Mouse (Mus musculus) leukemia stem cell, adult 10-12 weeks (primary cell): ENCODE data around the gene Rhox4f. TPM values are rescaled to one million over a fixed set of nuclear protein-coding genes. Genes with fewer than 3 reads are reported as not detected.

ENCODE experiments used
- polyA plus RNA-seq: library from polyadenylated mRNA; stranded (reverse); fragments of >175 nt; gene quantifications from 2 replicates; pipeline ENCODE4 v1.2.3, GENCODE M21; 2012; ENCODE audit warnings: low replicate concordance

The Rhox4f gene
- not detected in 2 replicates for polyA plus RNA-seq

GRCm38 (mm10) chrX:37607604-37608003 is at the start of gene Rhox4f:
Rhox4f (minus strand) TSS chrX:37607704.

GRCm38 (mm10) chrX:37651227-37651626 is 43.7 kb upstream of the Rhox4f start, which contains the start of gene Rhox4g:
Rhox4g (minus strand) TSS chrX:37651327.

GRCm38 (mm10) chrX:37643370-37643769 is 35.9 kb upstream of the Rhox4f start, which contains the start of gene Rhox2g:
Rhox2g (minus strand) TSS chrX:37643470.

GRCm38 (mm10) chrX:37628512-37628911 is 21.0 kb upstream of the Rhox4f start, which contains the start of gene Rhox3g:
Rhox3g (minus strand) TSS chrX:37628612.

GRCm38 (mm10) chrX:37580692-37581091 is 26.8 kb downstream of the Rhox4f start, which contains the start of gene Rhox3f:
Rhox3f (plus strand) TSS chrX:37580992.

GRCm38 (mm10) chrX:37571105-37571504 is 36.4 kb downstream of the Rhox4f start, which contains the start of gene Rhox2f:
Rhox2f (plus strand) TSS chrX:37571405.

GRCm38 (mm10) chrX:37557112-37557511 is 50.4 kb downstream of the Rhox4f start, which contains the start of gene Rhox4e:
Rhox4e (plus strand) TSS chrX:37557412.

Other genes starting within 250 kb of the Rhox4f start
- not detected in 2 replicates for gene Rhox3a2, start 227.7 kb downstream of the Rhox4f start, polyA plus RNA-seq
- gene Rhox4a2, start 216.9 kb downstream of the Rhox4f start, polyA plus RNA-seq: not detected in 2 replicates
- not detected in 2 replicates for gene Rhox2b, start 195.6 kb downstream of the Rhox4f start, polyA plus RNA-seq
- not detected in 2 replicates for gene Rhox4b, start 175.2 kb downstream of the Rhox4f start, polyA plus RNA-seq
- not detected in 2 replicates for gene Rhox2c, start 154.0 kb downstream of the Rhox4f start, polyA plus RNA-seq
- gene Rhox3c, start 149.1 kb downstream of the Rhox4f start, polyA plus RNA-seq: not detected in 2 replicates
- not detected in 2 replicates for gene Rhox4c, start 127.4 kb downstream of the Rhox4f start, polyA plus RNA-seq
- gene Rhox2d, start 114.3 kb downstream of the Rhox4f start, polyA plus RNA-seq: not detected in 2 replicates
- gene Rhox4d, start 93.3 kb downstream of the Rhox4f start, polyA plus RNA-seq: not detected in 2 replicates
- gene Rhox2e, start 77.3 kb downstream of the Rhox4f start, polyA plus RNA-seq: not detected in 2 replicates
- gene Rhox3e, start 65.7 kb downstream of the Rhox4f start, polyA plus RNA-seq: not detected in 2 replicates
- gene Rhox4e, start 50.3 kb downstream of the Rhox4f start, polyA plus RNA-seq: not detected in 2 replicates
- gene Rhox2f, start 36.3 kb downstream of the Rhox4f start, polyA plus RNA-seq: not detected in 2 replicates
- not detected in 2 replicates for gene Rhox3f, start 26.7 kb downstream of the Rhox4f start, polyA plus RNA-seq
- not detected in 2 replicates for gene Rhox3g, start 20.9 kb upstream of the Rhox4f start, polyA plus RNA-seq
- gene Rhox2g, start 35.8 kb upstream of the Rhox4f start, polyA plus RNA-seq: not detected in 2 replicates
- gene Rhox4g, start 43.6 kb upstream of the Rhox4f start, polyA plus RNA-seq: not detected in 2 replicates
- gene Rhox3h, start 61.1 kb upstream of the Rhox4f start, polyA plus RNA-seq: not detected in 2 replicates
- not detected in 2 replicates for gene Rhox2h, start 65.6 kb upstream of the Rhox4f start, polyA plus RNA-seq
- gene Rhox5, start 197.1 kb upstream of the Rhox4f start, polyA plus RNA-seq: not detected in 2 replicates
- not detected in 2 replicates for gene Rhox6, start 219.2 kb upstream of the Rhox4f start, polyA plus RNA-seq
- not detected in 2 replicates for gene Rhox7a, start 224.0 kb upstream of the Rhox4f start, polyA plus RNA-seq